In genomic region chr8:87961680-87962513, GRCm38 (mm10) we compare ENCODE assay signal across 9 mouse cellular contexts. TPM values are rescaled to one million over a fixed set of nuclear protein-coding genes. Genes with fewer than 3 reads are reported as not detected.
DNase-seq lines count a peak whose midpoint lies in the region; ATAC-seq lines count a peak whose summit lies in the region.
"Had no signal": no experiment of that assay in that cellular context is flagged by ENCODE, and none has a peak within 500 bp of the region (broad histone marks: within the 10 kb centered on the region; RNA-seq: fewer than 3 reads in every experiment).

No protein-coding gene starts in this region.

- ATAC-seq in heart, embryonic 13.5 days (ENCODE audit: extremely low read depth, insufficient number of reproducible peaks, low FRiP score, low TSS enrichment): no peak
- ATAC-seq in kidney, embryonic 14.5 days (ENCODE audit: low FRiP score, low TSS enrichment): no peak
- peak; percentile 29 for ATAC-seq in lung, embryonic 16.5 days (ENCODE audit: low read depth)
- ATAC-seq: Patski had no signal

- H3K4me2 ChIP-seq in heart, embryonic 13.5 days: peak overlapping the region; percentile 92
- peak overlapping the region; percentile 96 for H3K4me2 ChIP-seq in kidney, embryonic 14.5 days (replicated peaks; ENCODE audit: low read depth, low read length)
- H3K4me2 ChIP-seq in lung, embryonic 16.5 days (ENCODE audit: low read depth, low read length): peak overlapping the region; percentile 95

- H3K4me1 ChIP-seq in embryonic facial prominence, embryonic 10.5 days: peaks cover 63% of the 10 kb centered on the region
- H3K4me1 ChIP-seq in heart, embryonic 13.5 days: peaks cover 53% of the 10 kb centered on the region
- peaks cover 35% of the 10 kb centered on the region for H3K4me1 ChIP-seq in kidney, embryonic 14.5 days (ENCODE audit: control insufficient read depth, insufficient read depth, low read length)
- peaks cover 26% of the 10 kb centered on the region for H3K4me1 ChIP-seq in lung, embryonic 16.5 days (replicated peaks; ENCODE audit: control insufficient read depth, insufficient read depth, low read length)

- peak overlapping the region; percentile 72 for H3K9ac ChIP-seq in heart, embryonic 13.5 days
- peak overlapping the region; percentile 51; the same call in 1 of the 2 replicates for H3K9ac ChIP-seq in kidney, embryonic 14.5 days (ENCODE audit: low read depth, low read length)
- peak overlapping the region; percentile 53 for H3K9ac ChIP-seq in lung, embryonic 16.5 days (ENCODE audit: low read length)

- peak overlapping the region; percentile 99 for H3K27ac ChIP-seq in embryonic facial prominence, embryonic 10.5 days (replicated peaks)
- H3K27ac ChIP-seq in heart, embryonic 13.5 days (replicated peaks): no peak overlapping the region
- H3K27ac ChIP-seq in kidney, embryonic 14.5 days (ENCODE audit: low read depth, low read length): no peak overlapping the region
- no peak overlapping the region for H3K27ac ChIP-seq in lung, embryonic 16.5 days (ENCODE audit: low read length)

- H3K9me3 ChIP-seq in embryonic facial prominence, embryonic 10.5 days: no peaks in the 10 kb centered on the region
- no peaks in the 10 kb centered on the region for H3K9me3 ChIP-seq in heart, embryonic 13.5 days
- no peaks in the 10 kb centered on the region for H3K9me3 ChIP-seq in kidney, embryonic 14.5 days (ENCODE audit: control insufficient read depth, low read length)
- no peaks in the 10 kb centered on the region for H3K9me3 ChIP-seq in lung, embryonic 16.5 days (ENCODE audit: control insufficient read depth, low read length)

- H3K4me3 ChIP-seq in embryonic facial prominence, embryonic 10.5 days: peak overlapping the region; percentile 84
- H3K4me3 ChIP-seq in heart, embryonic 13.5 days: peak overlapping the region; percentile 68
- H3K4me3 ChIP-seq in kidney, embryonic 14.5 days (ENCODE audit: low read length): peak overlapping the region; percentile 91
- peak overlapping the region; percentile 82 for H3K4me3 ChIP-seq in lung, embryonic 16.5 days (ENCODE audit: low read length)

- under 1% methylated on average over 50 of the region's 50 CpGs for WGBS in embryonic facial prominence, embryonic 10.5 days
- WGBS in heart, embryonic 13.5 days: under 1% methylated on average over 49 of the region's 50 CpGs
- under 1% methylated on average over 48 of the region's 50 CpGs for WGBS in kidney, embryonic 14.5 days
- WGBS in lung, embryonic 16.5 days: under 1% methylated on average over 49 of the region's 50 CpGs

- no peaks in the 10 kb centered on the region for H3K36me3 ChIP-seq in embryonic facial prominence, embryonic 10.5 days (replicated peaks)
- H3K36me3 ChIP-seq in heart, embryonic 13.5 days: no peaks in the 10 kb centered on the region
- no peaks in the 10 kb centered on the region for H3K36me3 ChIP-seq in kidney, embryonic 14.5 days (ENCODE audit: control insufficient read depth, insufficient read depth, low read length)
- H3K36me3 ChIP-seq in lung, embryonic 16.5 days (ENCODE audit: control insufficient read depth, insufficient read depth, low read length): no peaks in the 10 kb centered on the region

- peak; percentile 35 for DNase-seq in right cerebral cortex, postnatal 25 days
- DNase-seq in right cerebral cortex, adult 18-20 months: no peak
- peak; percentile 68 for DNase-seq in embryonic facial prominence, embryonic 10.5 days (ENCODE audit: low spot score)
- peak; percentile 56 for DNase-seq in right cerebral cortex, postnatal 4 days
- DNase-seq in B cell, adult 2 months: no peak

- H3K27me3 ChIP-seq in embryonic facial prominence, embryonic 10.5 days (replicated peaks; ENCODE audit: low read depth, poor library complexity, severe bottlenecking): peaks cover 51% of the 10 kb centered on the region
- H3K27me3 ChIP-seq in heart, embryonic 13.5 days (replicated peaks): peaks cover 50% of the 10 kb centered on the region
- H3K27me3 ChIP-seq in kidney, embryonic 14.5 days (ENCODE audit: control insufficient read depth, insufficient read depth, low read length): peaks cover 15% of the 10 kb centered on the region
- peaks cover 21% of the 10 kb centered on the region for H3K27me3 ChIP-seq in lung, embryonic 16.5 days (ENCODE audit: control insufficient read depth, insufficient read depth, low read depth, low read length)

RNA-seq across cellular contexts. Expression of gene Zfp423, which starts 2.5 kb away (rescaled TPM):
- polyA plus RNA-seq in embryonic facial prominence, embryonic 10.5 days (2016; fragmentation: Nextera tagmentation; extraction: Ambion mirVana): 22.0 and 23.4 TPM in 2 replicates
- 4.1 and 4.8 TPM in 2 replicates for polyA plus RNA-seq in heart, embryonic 13.5 days (2015; fragmentation: Nextera tagmentation; extraction: Ambion mirVana)
- 15.3 and 18.8 TPM in 2 replicates for polyA plus RNA-seq in kidney, embryonic 14.5 days (2014; fragmentation: Nextera tagmentation; extraction: Ambion mirVana)
- polyA plus RNA-seq in lung, embryonic 16.5 days (2015; fragmentation: Nextera tagmentation; extraction: Ambion mirVana): 5.8 and 7.5 TPM in 2 replicates

Comparison
In these comparisons a context has a peak if more than half of its experiments do, and no peak if none do; other contexts are left out.
1. DNase-seq: peak in right cerebral cortex, postnatal 25 days (single experiment), embryonic facial prominence, embryonic 10.5 days (single experiment) and right cerebral cortex, postnatal 4 days (single experiment); none in right cerebral cortex, adult 18-20 months (single experiment) and B cell, adult 2 months (0 of 2).
2. Peak in every context shown above with its lines, with median percentiles within 50 percentile points of each other: H3K4me3 ChIP-seq, H3K4me2 ChIP-seq and H3K9ac ChIP-seq.